Mouse (Mus musculus) naive thymus-derived CD4-positive, alpha-beta T cell, adult 2 months (primary cell): Measurements from ENCODE around the gene Atxn1.

Experiments used
- DNase-seq: peaks from one replicate; pipeline ENCODE4 v3.0.0-alpha.2; 2011; ENCODE audit warnings: low read depth

Gene Atxn1

GRCm38 (mm10) chr13:45964853-45965593 is at the start of gene Atxn1:
TSS of gene Atxn1 (minus strand) at chr13:45965008.
- peak; percentile 84 for DNase-seq

GRCm38 (mm10) chr13:46011232-46011631 is 46.4 kb upstream of the Atxn1 start:
- no peak for DNase-seq

- no peak for DNase-seq
Measured at GRCm38 (mm10) chr13:46010075-46010474, 45.3 kb upstream of the Atxn1 start.

- DNase-seq, result no peak
Measured at GRCm38 (mm10) chr13:46008831-46009666, 44.2 kb upstream of the Atxn1 start.

- DNase-seq, result no peak
Measured at GRCm38 (mm10) chr13:46006211-46007102, 41.6 kb upstream of the Atxn1 start.

GRCm38 (mm10) chr13:46005656-46006055 is 40.8 kb upstream of the Atxn1 start:
- DNase-seq, result no peak

- no peak for DNase-seq
Measured at GRCm38 (mm10) chr13:46001356-46001755, 36.5 kb upstream of the Atxn1 start.

GRCm38 (mm10) chr13:45992953-45993352 is 28.1 kb upstream of the Atxn1 start:
- DNase-seq, result no peak

GRCm38 (mm10) chr13:45990486-45990885 is 25.7 kb upstream of the Atxn1 start:
- no peak for DNase-seq

GRCm38 (mm10) chr13:45979246-45979645 is 14.4 kb upstream of the Atxn1 start:
- no peak for DNase-seq

GRCm38 (mm10) chr13:45976894-45977293 is 12.1 kb upstream of the Atxn1 start:
- DNase-seq, result peak; percentile 61

- no peak for DNase-seq
Measured at GRCm38 (mm10) chr13:45974651-45975050, 9.8 kb upstream of the Atxn1 start.

- no peak for DNase-seq
Measured at GRCm38 (mm10) chr13:45973972-45974490, 9.2 kb upstream of the Atxn1 start.

GRCm38 (mm10) chr13:45970920-45971536 is 6.2 kb upstream of the Atxn1 start:
- DNase-seq, result no peak

GRCm38 (mm10) chr13:45968206-45968605 is 3.4 kb upstream of the Atxn1 start:
- no peak for DNase-seq

GRCm38 (mm10) chr13:45967371-45967770 is 2.6 kb upstream of the Atxn1 start:
- DNase-seq, result peak; percentile 15

GRCm38 (mm10) chr13:45966586-45966985 is 1.8 kb upstream of the Atxn1 start:
- peak; percentile 70 for DNase-seq

- DNase-seq, result peak; percentile 49
Measured at GRCm38 (mm10) chr13:45965594-45966432, 1.0 kb upstream of the Atxn1 start.

GRCm38 (mm10) chr13:45964331-45964852 is 416 bp downstream of the Atxn1 start:
- no peak for DNase-seq
